Mouse (Mus musculus): ENCODE results near the gene Lin28b.

DNA sequence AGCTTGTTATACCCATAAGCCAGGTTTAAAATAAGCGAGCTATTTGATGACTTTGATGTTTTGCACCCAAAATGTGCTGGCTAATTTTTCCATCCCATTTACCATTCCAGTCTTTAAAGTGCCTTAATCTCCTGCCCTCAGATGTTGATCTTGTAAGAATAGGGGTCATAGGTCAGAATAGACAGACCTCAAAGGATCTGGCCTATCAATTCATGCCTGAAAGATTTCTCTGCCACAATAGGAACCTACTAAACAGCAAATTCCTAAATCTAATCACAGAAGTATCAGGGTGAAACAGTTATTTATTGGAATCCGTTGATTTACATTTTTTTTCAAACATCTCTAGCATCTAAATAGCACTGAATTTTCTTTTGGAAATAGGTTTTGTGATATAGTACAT, 74.5 kb downstream of the Lin28b start:
- TF ChIP-seq POLR2A (IDR thresholded peaks at IDR 0.05; ENCODE audit: low read depth, low read length) (no peak), CTCF (IDR thresholded peaks at IDR 0.05; ENCODE audit: extremely low read depth, insufficient read depth, insufficient read length, insufficient replicate concordance) (no peak)
